Mouse (Mus musculus) forebrain, embryonic 14.5 days (tissue): ENCODE measurements around the gene 4931423N10Rik. TPM values are rescaled to one million over a fixed set of nuclear protein-coding genes. Genes with fewer than 3 reads are reported as not detected.
"Not testable (repeated sequence)": the region's sequence is repeated elsewhere in the genome, so short reads cannot be mapped to it uniquely, and the experiment has no call there.

Experiments
- ATAC-seq: fragments of 200-750 bp; cut with Nextera tagmentation; 2 replicates; pipeline ENCODE4 v1.8.0; 2017; ENCODE audit warnings: mild to moderate bottlenecking, moderate library complexity
- DNase-seq: peaks from one replicate; pipeline ENCODE4 v3.0.0-alpha.2; 2015; ENCODE audit warnings: low spot score
- H3K27ac ChIP-seq: fragments of 300-500 bp; sonication (generic); 2 replicates; pipeline ENCODE4 v1.5.1; 2014; ENCODE audit warnings: low read depth, mild to moderate bottlenecking, control low read depth, low read length, moderate library complexity
- H3K27me3 ChIP-seq: fragments of 300-500 bp; sonication (generic); replicated peaks from 2 replicates; pipeline ENCODE4 v1.6.1; 2014; ENCODE audit warnings: low read length, control low read depth, mixed read lengths; ENCODE audit not compliant: control insufficient read depth, insufficient read depth
- H3K36me3 ChIP-seq: fragments of 300-500 bp; sonication (generic); 2 replicates; pipeline ENCODE4 v1.6.1; 2014; ENCODE audit warnings: low read length, control low read depth; ENCODE audit not compliant: control insufficient read depth, insufficient read depth
- H3K4me1 ChIP-seq: fragments of 300-500 bp; sonication (generic); 2 replicates; pipeline ENCODE4 v1.6.1; 2014; ENCODE audit warnings: antibody characterized with exemption, low read length, control low read depth; ENCODE audit not compliant: control insufficient read depth, insufficient read depth
- H3K4me2 ChIP-seq: fragments of 300-500 bp; sonication (generic); 2 replicates; pipeline ENCODE4 v1.6.1; 2014; ENCODE audit warnings: mild to moderate bottlenecking, control low read depth, low read length
- H3K4me3 ChIP-seq: fragments of 300-500 bp; sonication (generic); 2 replicates; pipeline ENCODE4 v1.5.1; 2014; ENCODE audit warnings: low read depth, low read length, control low read depth
- H3K9ac ChIP-seq: fragments of 300-500 bp; sonication (generic); 2 replicates; pipeline ENCODE4 v1.6.1; 2014; ENCODE audit warnings: mild to moderate bottlenecking, low read length, control low read depth, moderate library complexity
- H3K9me3 ChIP-seq: fragments of 300-500 bp; sonication (generic); replicated peaks from 2 replicates; pipeline ENCODE4 v1.6.1; 2016; ENCODE audit warnings: low read length, control low read depth, mixed read lengths; ENCODE audit not compliant: control insufficient read depth
- WGBS: fragments of 180-500 bp; shearing (Covaris S2); extraction: QIAGEN DNeasy Blood & Tissue Kit; methylation state at CpG from one replicate; pipeline ENCODE4 v1.1.7; 2014; 5-methylcytosine and 5-hydroxymethylcytosine counted together
- polyA plus RNA-seq: library from polyadenylated mRNA; unstranded; fragments of >200 nt; fragmentation: Nextera tagmentation; extraction: Ambion mirVana; gene quantifications from 2 replicates; pipeline ENCODE4 v1.2.1, GENCODE M21; 2014

The 4931423N10Rik gene
- polyA plus RNA-seq, 1 experiment from 2014 or later: 0.09 TPM

GRCm38 (mm10) chr2:23290991-23291390 lies 83.7 kb downstream of the 4931423N10Rik start:
- H3K27ac ChIP-seq, H3K4me1 ChIP-seq, H3K27me3 ChIP-seq, H3K9me3 ChIP-seq, H3K4me3 ChIP-seq, DNase-seq, H3K36me3 ChIP-seq, H3K9ac ChIP-seq, H3K4me2 ChIP-seq, ATAC-seq: not testable (repeated sequence)
- 60% methylated on average over 19 of the region's 19 CpGs for WGBS

GRCm38 (mm10) chr2:23314869-23315268 lies 107.6 kb downstream of the 4931423N10Rik start:
- H3K36me3 ChIP-seq: no peaks in the 10 kb centered on the region
- ATAC-seq: peak; percentile 57; the same call in 1 of the 2 replicates
- no peak overlapping the region for H3K27ac ChIP-seq
- no peak overlapping the region for H3K4me2 ChIP-seq
- no peaks in the 10 kb centered on the region for H3K9me3 ChIP-seq
- no peak overlapping the region for H3K9ac ChIP-seq
- WGBS: 3% methylated on average over 1 of the region's 1 CpGs
- no peaks in the 10 kb centered on the region for H3K4me1 ChIP-seq
- no peak overlapping the region for H3K4me3 ChIP-seq
- DNase-seq: peak; percentile 33
- H3K27me3 ChIP-seq: no peaks in the 10 kb centered on the region

Other genes with a start within 250 kb of the 4931423N10Rik start
- gene Abi1, start 167.2 kb upstream of the 4931423N10Rik start, polyA plus RNA-seq: 67.7 and 73.5 TPM in 2 replicates
- gene Acbd5, start 139.3 kb upstream of the 4931423N10Rik start, polyA plus RNA-seq: 39.8 and 49.8 TPM in 2 replicates
- 6.7 and 7.0 TPM in 2 replicates for gene Mastl, start 51.5 kb upstream of the 4931423N10Rik start, polyA plus RNA-seq
- 64.4 and 71.3 TPM in 2 replicates for gene Yme1l1, start 51.1 kb upstream of the 4931423N10Rik start, polyA plus RNA-seq
- gene Nxph2, start 113.8 kb downstream of the 4931423N10Rik start, polyA plus RNA-seq: 6.0 and 8.0 TPM in 2 replicates